Mouse (Mus musculus) CH12.LX (cell line): ENCODE data around the gene Nr2f2. TPM values are rescaled to one million over a fixed set of nuclear protein-coding genes. Genes with fewer than 3 reads are reported as not detected.

Experiments used
- DNase-seq: peaks from one replicate; pipeline ENCODE4 v3.0.0-alpha.2; 2013; ENCODE audit errors: extremely low read depth
- H3K27ac ChIP-seq: 2 replicates; pipeline ENCODE4 v1.5.1; 2012; ENCODE audit warnings: low read depth, mild to moderate bottlenecking, control low read depth, moderate library complexity; ENCODE audit not compliant: insufficient read depth
- H3K27me3 ChIP-seq: replicated peaks from 2 replicates; pipeline ENCODE3; 2012; ENCODE audit warnings: inconsistent platforms
- H3K36me3 ChIP-seq, 2 experiments: replicated peaks in 1 of 2; 2 replicates each; pipeline versions ENCODE3 to v1.6.1; 2012; ENCODE audit warnings: inconsistent platforms in 1 of 2, low read length in 1 of 2, mild to moderate bottlenecking in 1 of 2, mixed read lengths in 1 of 2, moderate library complexity in 1 of 2; ENCODE audit not compliant: control insufficient read depth in 1 of 2, insufficient read depth in 1 of 2
- H3K4me1 ChIP-seq, 2 experiments: 2 replicates each; pipeline ENCODE4 v1.6.1; 2012; ENCODE audit warnings: inconsistent platforms in 1 of 2, moderate library complexity in 1 of 2; ENCODE audit not compliant: insufficient read depth in 2 of 2, control insufficient read depth in 1 of 2
- H3K4me2 ChIP-seq: 2 replicates; pipeline ENCODE4 v1.6.1; 2012; ENCODE audit warnings: low read depth, mild to moderate bottlenecking, control low read depth; ENCODE audit not compliant: poor library complexity, insufficient read depth, severe bottlenecking
- H3K4me3 ChIP-seq, 3 experiments: fragments of 150-350 bp in 1 of 3; sonication (generic) in 1 of 3; replicated peaks in 1 of 3; 2 replicates each; pipeline versions ENCODE3 to v1.5.1; 2011 to 2012; ENCODE audit warnings: low read depth in 2 of 3, low read length in 2 of 3, mild to moderate bottlenecking in 2 of 3, moderate library complexity in 2 of 3, control low read depth in 1 of 3, improper control_type of control experiment in 1 of 3, inconsistent platforms in 1 of 3, mixed read lengths in 1 of 3; ENCODE audit not compliant: poor library complexity in 1 of 3
- H3K79me2 ChIP-seq: replicated peaks from 2 replicates; pipeline ENCODE4 v1.6.1; 2012; ENCODE audit warnings: mild to moderate bottlenecking, moderate library complexity; ENCODE audit not compliant: control insufficient read depth, poor library complexity, insufficient read depth, severe bottlenecking; ENCODE audit errors: extremely low read depth
- H3K9ac ChIP-seq: 2 replicates; pipeline ENCODE4 v1.6.1; 2012; ENCODE audit warnings: low read depth, mild to moderate bottlenecking, control low read depth, moderate library complexity; ENCODE audit not compliant: insufficient read depth
- H3K9me3 ChIP-seq: replicated peaks from 2 replicates; pipeline ENCODE3; 2012; ENCODE audit warnings: low read length, inconsistent platforms, mixed read lengths
- CHD1 ChIP-seq: IDR thresholded peaks from 2 replicates; pipeline ENCODE4 v1.6.1; 2012; ENCODE audit warnings: low read depth, low read length, improper control_type of control experiment, inconsistent platforms
- E2F4 ChIP-seq: IDR thresholded peaks from 2 replicates; pipeline ENCODE4 v1.6.1; 2011; ENCODE audit warnings: low read depth, low read length, improper control_type of control experiment; ENCODE audit not compliant: insufficient replicate concordance
- ELF1 ChIP-seq: IDR thresholded peaks from 2 replicates; pipeline ENCODE4 v1.6.1; 2014; ENCODE audit warnings: low read depth, mild to moderate bottlenecking, inconsistent platforms, low read length, improper control_type of control experiment
- EP300 ChIP-seq: IDR thresholded peaks from 2 replicates; pipeline ENCODE4 v1.6.1; 2011; ENCODE audit warnings: low read length, improper control_type of control experiment
- IRF4 ChIP-seq: IDR thresholded peaks from 2 replicates; pipeline ENCODE4 v1.6.1; 2014; ENCODE audit warnings: low read depth, mild to moderate bottlenecking, inconsistent platforms, low read length, improper control_type of control experiment
- JUN ChIP-seq: IDR thresholded peaks from 2 replicates; pipeline ENCODE4 v1.6.1; 2011; ENCODE audit warnings: low read depth, mild to moderate bottlenecking, low read length, improper control_type of control experiment, moderate library complexity; ENCODE audit not compliant: insufficient read depth
- KAT2A ChIP-seq: IDR thresholded peaks from 2 replicates; pipeline ENCODE4 v1.6.1; 2012; ENCODE audit warnings: low read length, improper control_type of control experiment, inconsistent platforms; ENCODE audit not compliant: insufficient replicate concordance
- MAX ChIP-seq: IDR thresholded peaks from 2 replicates; pipeline ENCODE4 v1.6.1; 2011; ENCODE audit warnings: low read length, improper control_type of control experiment
- MYC ChIP-seq: IDR thresholded peaks from 2 replicates; pipeline ENCODE4 v1.6.1; 2011; ENCODE audit warnings: low read depth, mild to moderate bottlenecking, improper control_type of control experiment, low read length
- NRF1 ChIP-seq: IDR thresholded peaks from 2 replicates; pipeline ENCODE4 v1.6.1; 2014; ENCODE audit warnings: low read depth, mild to moderate bottlenecking, inconsistent platforms, low read length, improper control_type of control experiment, moderate library complexity
- PAX5 ChIP-seq: IDR thresholded peaks from 2 replicates; pipeline ENCODE4 v1.6.1; 2012; ENCODE audit warnings: low read length, inconsistent platforms, mixed read lengths
- RAD21 ChIP-seq: IDR thresholded peaks from 2 replicates; pipeline ENCODE4 v1.6.1; 2011; ENCODE audit warnings: low read depth, mild to moderate bottlenecking, low read length, improper control_type of control experiment, moderate library complexity
- SIN3A ChIP-seq: IDR thresholded peaks from 2 replicates; pipeline ENCODE4 v1.6.1; 2012; ENCODE audit warnings: low read length, improper control_type of control experiment, inconsistent platforms
- SMC3 ChIP-seq: IDR thresholded peaks from 2 replicates; pipeline ENCODE4 v1.6.1; 2011; ENCODE audit warnings: low read depth, low read length, improper control_type of control experiment
- TCF12 ChIP-seq: IDR thresholded peaks from 2 replicates; pipeline ENCODE4 v1.6.1; 2014; ENCODE audit warnings: low read depth, mild to moderate bottlenecking, inconsistent platforms, low read length, improper control_type of control experiment
- ZC3H11A ChIP-seq: IDR thresholded peaks from 2 replicates; pipeline ENCODE4 v1.6.1; 2012; ENCODE audit warnings: low read depth, mild to moderate bottlenecking, inconsistent platforms, low read length, improper control_type of control experiment
- ZKSCAN1 ChIP-seq: IDR thresholded peaks from 2 replicates; pipeline ENCODE4 v1.6.1; 2012; ENCODE audit warnings: low read depth, inconsistent platforms, low read length, improper control_type of control experiment, borderline replicate concordance
- ZMIZ1 ChIP-seq: IDR thresholded peaks from 2 replicates; pipeline ENCODE4 v1.6.1; 2012; ENCODE audit warnings: low read depth, mild to moderate bottlenecking, inconsistent platforms, low read length, improper control_type of control experiment
- ZNF384 ChIP-seq: IDR thresholded peaks from 2 replicates; pipeline ENCODE4 v1.6.1; 2012; ENCODE audit warnings: low read depth, low read length, improper control_type of control experiment, inconsistent platforms
- dilution Hi-C: fragments of 300-500 bp; cut with MboI; formaldehyde crosslinking; loops from 2 replicates; pipeline ENCODE4 v1.14.3; 2020; ENCODE audit warnings: low sequenced_read_pairs; ENCODE audit not compliant: extremely low pct_unique_long_range_greater_than_20kb, extremely low pct_ligation_motif_present
- in situ Hi-C: fragments of 300-500 bp; cut with MboI; formaldehyde crosslinking; loops from 3 replicates; pipeline ENCODE4 v1.14.3; 2019; ENCODE audit warnings: low sequenced_read_pairs, low pct_ligation_motif_present, low pct_unique_long_range_greater_than_20kb, mixed read lengths
- polyA plus RNA-seq: library from polyadenylated mRNA; unstranded; fragments of >175 nt; gene quantifications from 2 replicates; pipeline ENCODE4 v1.2.1, GENCODE M21; 2012; ENCODE audit warnings: low read depth; ENCODE audit not compliant: insufficient read length
- total RNA-seq, 2 experiments: library from RNA; depleted of rRNA; stranded (reverse); fragments of 300-350 nt in 1 of 2; fragments of >200 nt in 1 of 2; gene quantifications; 2 replicates each; pipeline ENCODE4 v1.2.3; 2012 to 2014

Nr2f2 gene
- total and polyA plus RNA-seq, 3 experiments = not detected

- in situ Hi-C loops = no loop called here
- TF ChIP-seq NRF1 = no peak
- TF ChIP-seq ELF1 = no peak
- TF ChIP-seq MYC = no peak
- TF ChIP-seq TCF12 = no peak
- TF ChIP-seq ZMIZ1 = no peak
- TF ChIP-seq ZKSCAN1 = no peak
- no peak for TF ChIP-seq JUN
- no peak overlapping the region for H3K4me2 ChIP-seq
- dilution Hi-C loops = no loop called here
- H3K79me2 ChIP-seq = no peaks in the 10 kb centered on the region
- no peak overlapping the region for H3K9ac ChIP-seq
- no peaks in the 10 kb centered on the region for H3K27me3 ChIP-seq
- H3K9me3 ChIP-seq = peaks cover 81% of the 10 kb centered on the region
- no peak overlapping the region for H3K27ac ChIP-seq
- H3K4me1 ChIP-seq = no peaks in the 10 kb centered on the region
- no peak for DNase-seq
- no peak overlapping the region for H3K4me3 ChIP-seq
- no peaks in the 10 kb centered on the region for H3K36me3 ChIP-seq
Observed at GRCm38 (mm10) chr7:70327191-70327590, 39.3 kb downstream of the Nr2f2 start.

GRCm38 (mm10) chr7:70326176-70327035 is 40.1 kb downstream of the Nr2f2 start:
- H3K36me3 ChIP-seq = no peaks in the 10 kb centered on the region
- H3K4me1 ChIP-seq = no peaks in the 10 kb centered on the region
- in situ Hi-C loops = no loop called here
- no peak overlapping the region for H3K4me2 ChIP-seq
- TF ChIP-seq E2F4 = no peak
- TF ChIP-seq CHD1 = no peak
- no peak for TF ChIP-seq PAX5
- TF ChIP-seq JUN = no peak
- TF ChIP-seq KAT2A = no peak
- TF ChIP-seq SIN3A = no peak
- no peak for TF ChIP-seq ZMIZ1
- no peak for TF ChIP-seq ELF1
- no peak for TF ChIP-seq RAD21
- TF ChIP-seq ZC3H11A = no peak
- no peak for TF ChIP-seq EP300
- no peak for TF ChIP-seq IRF4
- no peak for TF ChIP-seq MAX
- TF ChIP-seq SMC3 = no peak
- TF ChIP-seq TCF12 = no peak
- TF ChIP-seq ZNF384 = no peak
- DNase-seq = no peak
- H3K79me2 ChIP-seq = no peaks in the 10 kb centered on the region
- H3K9ac ChIP-seq = no peak overlapping the region
- no peak overlapping the region for H3K27ac ChIP-seq
- H3K27me3 ChIP-seq = no peaks in the 10 kb centered on the region
- dilution Hi-C loops = no loop called here
- no peak overlapping the region for H3K4me3 ChIP-seq
- H3K9me3 ChIP-seq = peaks cover 79% of the 10 kb centered on the region
